Mouse (Mus musculus) cortical plate, adult 2 months (tissue): ENCODE results near the gene Fpr2.
"Not testable (repeated sequence)": the region's sequence is repeated elsewhere in the genome, so short reads cannot be mapped to it uniquely, and the experiment has no call there.

Experiments used
- CTCF ChIP-seq: fragments of 200-500 bp; IDR thresholded peaks from 2 replicates; pipeline ENCODE4 v1.5.1; 2011; ENCODE audit warnings: mild to moderate bottlenecking, control low read depth, low read length; ENCODE audit not compliant: insufficient read depth; ENCODE audit errors: extremely low read depth
- POLR2A ChIP-seq: fragments of 200-500 bp; IDR thresholded peaks from 2 replicates; pipeline ENCODE4 v1.6.1; 2011; ENCODE audit warnings: mild to moderate bottlenecking, low read length, control low read depth; ENCODE audit not compliant: insufficient read depth; ENCODE audit errors: extremely low read depth

GRCm38 (mm10) chr17:17912618-17913017, 25.0 kb downstream of the Fpr2 start:
- TF ChIP-seq POLR2A, CTCF: not testable (repeated sequence)
